Mouse (Mus musculus) thymus, adult 2 months (tissue): ENCODE measurements around the gene 1700012B09Rik. TPM values are rescaled to one million over a fixed set of nuclear protein-coding genes. Genes with fewer than 3 reads are reported as not detected.

Source experiments
- DNase-seq: peaks from one replicate; pipeline ENCODE4 v3.0.0; 2021
- H3K27ac ChIP-seq: fragments of 200-500 bp; 2 replicates; pipeline ENCODE4 v1.5.1; 2012; ENCODE audit warnings: low read length, control low read depth; ENCODE audit not compliant: control insufficient read depth, insufficient read depth
- H3K27me3 ChIP-seq: fragments of 200-500 bp; 2 replicates; pipeline ENCODE4 v1.6.1; 2012; ENCODE audit warnings: mild to moderate bottlenecking, low read length, moderate library complexity, mixed read lengths; ENCODE audit not compliant: control insufficient read depth, insufficient read depth
- H3K36me3 ChIP-seq: fragments of 200-500 bp; 2 replicates; pipeline ENCODE4 v1.6.1; 2012; ENCODE audit warnings: mild to moderate bottlenecking, low read length, moderate library complexity; ENCODE audit not compliant: control insufficient read depth, insufficient read depth
- H3K4me1 ChIP-seq: fragments of 200-500 bp; replicated peaks from 2 replicates; pipeline ENCODE4 v1.6.1; 2012; ENCODE audit warnings: low read length; ENCODE audit not compliant: control insufficient read depth, insufficient read depth
- H3K4me3 ChIP-seq: fragments of 200-500 bp; 2 replicates; pipeline ENCODE4 v1.5.1; 2012; ENCODE audit warnings: mild to moderate bottlenecking, low read length, control low read depth, moderate library complexity; ENCODE audit not compliant: control insufficient read depth, insufficient read depth
- CTCF ChIP-seq: fragments of 200-500 bp; IDR thresholded peaks from 2 replicates; pipeline ENCODE4 v1.5.1; 2012; ENCODE audit warnings: mild to moderate bottlenecking, control low read depth, low read length, moderate library complexity, borderline replicate concordance; ENCODE audit not compliant: control insufficient read depth, poor library complexity, insufficient read depth; ENCODE audit errors: extremely low read depth
- POLR2A ChIP-seq: fragments of 200-500 bp; IDR thresholded peaks from 2 replicates; pipeline ENCODE4 v1.6.1; 2012; ENCODE audit warnings: mild to moderate bottlenecking, low read length, control low read depth, moderate library complexity; ENCODE audit not compliant: control insufficient read depth, poor library complexity, insufficient read depth; ENCODE audit errors: extremely low read depth
- WGBS: fragments of 180-500 bp; shearing (Covaris S2); methylation state at CpG from one replicate; pipeline ENCODE4 v1.1.7; 2018; 5-methylcytosine and 5-hydroxymethylcytosine counted together
- polyA plus RNA-seq: library from polyadenylated mRNA; depleted of rRNA; stranded (reverse); fragments of >200 nt; gene quantifications from 2 replicates; pipeline ENCODE4 v1.2.3, GENCODE M21; 2012

The 1700012B09Rik gene
- polyA plus RNA-seq, 1 experiment, result 0.19 TPM

DNA sequence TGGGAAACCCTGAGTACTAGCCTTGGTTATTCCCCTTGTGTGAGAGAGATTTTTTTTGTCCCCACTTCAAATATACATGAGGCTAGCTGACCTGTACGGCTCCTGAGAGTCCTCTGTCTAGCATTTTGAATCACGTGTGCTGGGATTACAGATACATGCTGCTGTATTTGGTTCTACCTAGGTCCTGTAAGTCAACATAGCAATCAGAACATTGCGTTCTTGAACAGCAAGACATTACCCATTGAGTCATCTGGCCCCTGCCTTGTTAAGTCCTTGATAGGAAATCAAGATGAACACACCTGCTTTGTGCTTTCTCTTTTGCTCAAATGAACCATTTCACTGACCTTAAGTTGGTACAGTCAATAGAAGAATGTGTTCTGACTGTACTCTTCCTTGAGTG lies 16.4 kb downstream of the 1700012B09Rik start:
- H3K4me3 ChIP-seq, result no peak overlapping the region
- 91% methylated on average over 3 of the region's 3 CpGs for WGBS
- no peaks in the 10 kb centered on the region for H3K36me3 ChIP-seq
- TF ChIP-seq POLR2A (no peak), CTCF (no peak)
- H3K27ac ChIP-seq, result no peak overlapping the region
- peaks cover 15% of the 10 kb centered on the region for H3K4me1 ChIP-seq
- H3K27me3 ChIP-seq, result no peaks in the 10 kb centered on the region; the same call in 1 of the 2 replicates
- no peak for DNase-seq

DNA sequence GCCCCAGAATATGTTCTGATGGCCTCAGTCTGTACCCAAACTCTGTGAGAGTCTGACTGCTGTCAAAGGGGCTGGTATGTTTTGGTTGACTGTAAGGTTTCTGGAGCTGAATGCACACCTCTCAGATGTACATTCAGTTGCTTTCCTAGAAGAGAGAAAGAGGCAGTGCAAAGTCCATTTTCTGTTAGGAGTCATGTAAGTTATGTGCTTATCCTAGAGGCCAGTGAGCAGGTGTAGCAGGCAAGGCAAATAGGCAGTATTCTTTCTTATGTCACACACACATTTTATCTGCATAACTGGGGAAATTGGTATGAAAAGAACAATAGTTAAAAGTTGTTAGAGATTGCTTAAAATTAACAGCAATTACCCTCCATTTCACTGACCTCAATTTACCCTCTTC lies 16.9 kb downstream of the 1700012B09Rik start:
- H3K27me3 ChIP-seq, result no peaks in the 10 kb centered on the region; the same call in 1 of the 2 replicates
- TF ChIP-seq POLR2A, result no peak
- TF ChIP-seq CTCF, result no peak

DNA sequence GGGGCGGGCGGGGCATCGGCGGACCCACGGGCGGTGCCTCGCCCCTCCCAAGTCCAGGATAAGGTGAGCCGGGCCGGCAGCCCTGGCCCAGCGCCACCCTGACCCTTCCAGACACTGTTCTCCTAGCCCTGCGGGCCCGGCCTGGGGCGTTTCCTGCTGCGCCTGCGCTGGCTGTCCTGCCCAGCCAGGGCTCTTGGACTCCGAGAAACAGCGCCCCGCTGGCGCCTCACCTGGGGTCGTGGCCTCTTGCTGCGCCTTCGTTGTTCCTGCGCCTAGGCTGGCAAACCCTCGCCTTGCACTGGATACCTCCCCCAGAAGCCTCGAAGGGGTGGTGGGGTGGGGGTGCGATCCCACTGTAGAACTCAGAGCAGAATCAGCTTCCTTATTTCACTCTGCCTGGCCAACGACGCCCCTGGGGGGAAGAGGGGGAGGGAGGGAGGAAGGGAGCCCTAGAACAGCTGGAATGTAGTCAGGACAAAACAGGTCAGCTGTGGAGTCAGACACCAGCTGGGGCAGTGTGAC lies 18.8 kb downstream of the 1700012B09Rik start, which contains the start of gene Fut4:
Gene Fut4 (minus strand): TSS at position 393 of the 522 bp plus-strand sequence.
- H3K4me3 ChIP-seq, result peak within 1 kb of the TSS; percentile 47
- H3K36me3 ChIP-seq, result no peaks in the 10 kb centered on the region
- no peaks in the 10 kb centered on the region; the same call in 1 of the 2 replicates for H3K27me3 ChIP-seq
- TF ChIP-seq CTCF, result no peak
- no peak within 1 kb of the TSS for H3K27ac ChIP-seq
- peak; percentile 48 for DNase-seq
- 1% methylated on average over 28 of the region's 28 CpGs for WGBS
- H3K4me1 ChIP-seq, result peaks cover 15% of the 10 kb centered on the region

More for the DNA sequence above, 16.9 kb downstream of the 1700012B09Rik start:
- peaks cover 15% of the 10 kb centered on the region for H3K4me1 ChIP-seq
- no peaks in the 10 kb centered on the region for H3K36me3 ChIP-seq
- H3K27ac ChIP-seq, result no peak overlapping the region
- DNase-seq, result no peak
- no peak overlapping the region for H3K4me3 ChIP-seq

DNA sequence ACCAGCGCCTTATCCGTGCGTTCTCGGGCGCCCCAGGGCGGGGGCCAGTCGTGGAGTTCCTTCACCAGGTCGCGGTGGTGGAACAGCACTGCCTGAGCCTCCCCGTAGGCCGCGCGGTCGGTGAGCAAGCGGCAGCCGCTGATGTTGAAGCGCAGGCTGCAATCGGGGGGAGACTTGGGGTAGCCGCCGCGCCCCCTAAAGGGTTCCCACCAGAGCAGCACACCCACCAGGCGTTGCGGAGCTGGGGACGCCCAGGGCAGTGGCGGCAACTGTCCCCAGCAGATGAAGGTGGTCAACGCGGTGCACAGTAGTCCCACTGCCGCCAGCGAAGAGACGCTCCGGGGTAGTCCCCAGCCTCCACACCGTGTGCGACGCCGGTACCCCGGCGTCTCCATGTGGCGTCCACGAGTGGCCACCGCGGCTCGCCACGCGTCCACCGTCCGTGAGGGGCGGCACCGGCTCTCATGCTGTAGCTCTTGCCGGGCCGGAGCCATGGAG lies 19.3 kb downstream of the 1700012B09Rik start:
- Histone ChIP-seq H3K27ac (no peak overlapping the region), H3K27me3 (no peaks in the 10 kb centered on the region; the same call in 1 of the 2 replicates), H3K36me3 (no peaks in the 10 kb centered on the region), H3K4me1 (peaks cover 15% of the 10 kb centered on the region), H3K4me3 (peak overlapping the region; percentile 47)
- DNase-seq, result peak; percentile 34
- TF ChIP-seq CTCF, result no peak
- no peak for TF ChIP-seq POLR2A
- WGBS, result 1% methylated on average over 50 of the region's 50 CpGs

DNA sequence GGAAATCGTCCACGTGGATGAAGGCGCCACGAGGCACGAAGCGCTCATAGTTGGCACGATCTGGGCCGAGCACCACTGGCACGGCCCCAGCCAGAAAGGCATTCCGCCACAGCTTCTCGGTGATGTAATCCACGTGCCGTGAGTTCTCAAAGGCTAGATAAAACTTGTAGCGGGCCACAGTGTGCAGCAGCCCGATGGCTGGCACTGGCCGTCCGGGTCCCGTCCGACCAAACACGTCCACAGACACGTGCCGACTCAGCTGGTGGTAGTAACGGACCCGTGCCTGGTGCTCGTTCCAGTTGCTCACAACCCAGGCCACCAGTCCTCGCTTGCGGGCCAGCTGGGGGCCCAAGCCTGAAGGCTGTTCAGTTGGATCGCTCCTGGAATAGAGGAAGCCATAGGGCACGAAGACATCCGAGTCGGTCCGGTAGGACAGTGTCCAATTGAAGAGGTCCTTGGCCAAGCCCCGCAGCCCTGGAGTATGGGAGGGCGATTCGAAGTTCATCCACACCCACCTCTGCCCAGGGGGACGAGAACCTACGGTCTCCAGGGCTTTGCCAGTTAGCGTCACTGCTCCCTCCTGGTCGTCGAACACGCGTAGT lies 19.8 kb downstream of the 1700012B09Rik start:
- peak overlapping the region; percentile 47 for H3K4me3 ChIP-seq
- H3K4me1 ChIP-seq, result peaks cover 15% of the 10 kb centered on the region
- DNase-seq, result no peak
- H3K27ac ChIP-seq, result no peak overlapping the region
- peak; percentile 17; the same call in 1 of the 2 replicates for TF ChIP-seq POLR2A
- TF ChIP-seq CTCF, result no peak
- no peaks in the 10 kb centered on the region for H3K36me3 ChIP-seq
- WGBS, result 79% methylated on average over 42 of the region's 42 CpGs
- no peaks in the 10 kb centered on the region; the same call in 1 of the 2 replicates for H3K27me3 ChIP-seq

DNA sequence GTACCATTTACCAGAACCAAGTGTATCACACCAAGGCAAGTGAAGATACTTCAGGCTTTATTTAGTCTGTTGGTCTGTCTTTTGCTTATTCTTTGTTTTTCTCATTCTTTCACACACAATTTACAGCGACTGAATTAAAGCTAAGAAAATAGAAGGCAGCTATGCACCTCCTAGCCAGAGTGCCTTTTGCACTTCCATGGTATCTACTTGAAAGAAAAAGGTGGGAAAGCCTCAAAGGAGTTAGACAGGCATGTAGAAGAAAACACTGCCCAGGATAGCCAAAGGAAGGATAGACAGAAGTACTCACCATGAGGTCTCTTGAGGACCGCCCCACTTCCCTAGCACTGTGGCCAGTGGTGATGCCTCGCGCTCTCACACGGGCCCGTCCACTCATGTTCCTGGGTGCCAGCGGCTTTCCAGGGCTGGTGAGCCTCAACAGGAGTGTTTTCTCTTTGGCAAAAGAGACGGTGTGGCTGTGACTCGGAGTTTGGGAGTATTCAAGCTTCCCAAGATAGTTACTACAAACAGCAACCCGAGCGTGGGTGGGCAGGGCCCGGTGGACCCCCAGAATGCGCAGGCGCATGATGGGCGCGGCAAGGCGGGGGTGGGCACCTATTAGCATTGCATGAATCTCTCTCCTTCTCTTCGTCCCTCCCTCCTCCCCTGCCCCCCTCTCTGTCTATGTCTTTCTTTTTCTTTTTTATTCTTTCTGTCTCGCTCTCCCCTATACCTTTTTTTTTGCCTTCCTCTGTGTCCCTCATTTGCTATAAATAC lies 30.5 kb downstream of the 1700012B09Rik start, which contains the start of gene Piwil4:
Gene Piwil4 (minus strand): TSS at position 583 of the 774 bp plus-strand sequence.
- no peaks in the 10 kb centered on the region for H3K36me3 ChIP-seq
- TF ChIP-seq CTCF, result no peak
- TF ChIP-seq POLR2A, result no peak
- H3K27me3 ChIP-seq, result no peaks in the 10 kb centered on the region
- no peak within 1 kb of the TSS for H3K4me3 ChIP-seq
- no peaks in the 10 kb centered on the region for H3K4me1 ChIP-seq
- DNase-seq, result no peak
- WGBS, result 95% methylated on average over 19 of the region's 19 CpGs
- no peak within 1 kb of the TSS for H3K27ac ChIP-seq

DNA sequence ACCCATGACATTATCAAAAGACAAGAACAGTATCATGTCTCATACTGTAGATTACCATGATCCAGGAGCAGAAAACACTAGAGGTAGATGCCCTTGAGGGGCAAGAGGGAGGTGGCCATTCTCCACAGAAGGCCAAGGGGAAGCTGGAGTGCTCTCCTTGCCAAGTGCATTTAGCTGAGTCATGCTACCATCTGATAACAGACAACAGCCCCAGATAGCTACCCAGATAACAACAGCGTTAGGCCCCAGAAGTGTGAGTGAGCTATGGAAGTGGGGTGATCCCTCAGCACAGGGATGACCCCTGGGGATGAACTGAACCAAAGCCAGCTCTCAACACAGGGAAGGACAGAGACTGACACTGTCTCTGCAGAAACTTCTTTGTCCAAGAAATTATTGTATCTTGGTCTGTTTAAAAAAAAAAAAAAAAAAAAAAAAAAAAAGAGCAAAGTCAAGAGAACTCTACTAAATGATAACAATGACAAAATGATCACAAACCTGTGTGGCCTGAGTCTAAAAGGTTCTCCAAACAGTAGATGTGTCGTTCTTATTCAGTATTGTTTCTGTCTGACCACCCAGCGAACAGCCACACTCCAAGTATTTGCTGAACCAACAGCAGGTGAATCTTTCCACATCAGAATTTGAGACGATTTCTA lies 31.2 kb downstream of the 1700012B09Rik start:
- H3K4me3 ChIP-seq, result no peak overlapping the region
- H3K36me3 ChIP-seq, result no peaks in the 10 kb centered on the region
- DNase-seq, result no peak
- no peaks in the 10 kb centered on the region for H3K27me3 ChIP-seq
- no peaks in the 10 kb centered on the region for H3K4me1 ChIP-seq
- no peak for TF ChIP-seq CTCF
- no peak overlapping the region for H3K27ac ChIP-seq
- WGBS, result 64% methylated on average over 4 of the region's 4 CpGs
